Mouse (Mus musculus) cerebellum, postnatal 25 days (tissue): Measurements from ENCODE around the gene Mitf.

ENCODE experiments used
- DNase-seq, 2 experiments: peaks; one replicate each; pipeline ENCODE4 v3.0.0; 2021; ENCODE audit warnings: mixed read lengths in 2 of 2

Mitf gene

DNA sequence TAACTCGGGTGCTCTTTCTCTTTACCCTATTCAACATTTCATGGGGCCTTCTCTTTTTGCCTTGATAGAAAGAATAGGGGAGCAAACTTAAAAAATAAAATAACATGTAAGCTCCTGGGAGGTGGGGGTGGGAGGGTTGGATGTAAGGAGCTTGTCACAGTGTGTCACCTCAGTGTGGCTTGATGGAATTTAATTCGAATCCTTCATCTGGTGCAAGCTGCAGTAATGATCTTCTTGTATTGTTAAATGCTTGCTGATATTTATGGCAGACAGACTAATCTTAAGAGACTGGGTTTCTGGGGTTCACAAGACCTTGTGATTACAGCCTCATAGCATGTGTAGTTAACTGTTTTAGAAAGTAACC lies 144.0 kb downstream of the Mitf start:
- DNase-seq, result no peak

DNA sequence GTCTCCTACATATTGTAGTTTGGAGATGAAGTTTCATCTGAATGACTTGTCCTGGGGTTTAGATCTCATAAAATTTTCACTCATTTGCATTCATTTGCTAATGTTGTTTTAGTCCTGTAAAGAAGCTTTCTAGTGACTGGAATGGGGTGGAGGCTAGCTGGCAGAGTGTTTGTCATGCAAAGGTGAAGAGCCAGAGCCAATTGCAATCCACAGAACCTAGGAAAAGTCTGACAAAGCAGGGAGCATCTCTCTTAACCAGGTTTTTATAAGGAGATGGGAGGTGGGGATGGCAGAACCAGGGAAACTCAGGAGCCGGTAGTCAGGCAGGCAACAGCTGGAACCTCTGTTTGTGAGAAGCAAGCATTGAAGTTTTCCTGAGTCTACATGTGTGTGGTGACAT lies 144.9 kb downstream of the Mitf start:
- no peak for DNase-seq

DNA sequence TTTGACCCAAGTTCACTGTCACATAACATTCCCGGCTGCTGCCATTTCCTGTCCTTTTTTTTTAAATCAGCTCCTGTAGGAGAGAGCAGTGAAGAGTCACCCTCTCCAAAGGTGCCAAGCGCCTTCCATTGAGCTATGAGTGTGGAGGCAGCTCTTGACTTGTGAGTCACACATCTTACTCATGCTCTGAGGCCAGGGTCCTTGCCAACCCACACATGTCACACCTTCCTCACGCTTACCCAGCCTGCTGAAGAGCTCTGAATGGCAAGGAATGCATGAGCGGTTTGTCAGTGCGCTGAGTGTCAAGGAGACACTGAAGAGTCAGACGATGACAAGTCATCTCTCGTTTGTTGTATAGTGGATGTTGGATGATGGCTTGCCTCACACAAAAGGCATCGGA lies 146.0 kb downstream of the Mitf start:
- DNase-seq, result no peak

DNA sequence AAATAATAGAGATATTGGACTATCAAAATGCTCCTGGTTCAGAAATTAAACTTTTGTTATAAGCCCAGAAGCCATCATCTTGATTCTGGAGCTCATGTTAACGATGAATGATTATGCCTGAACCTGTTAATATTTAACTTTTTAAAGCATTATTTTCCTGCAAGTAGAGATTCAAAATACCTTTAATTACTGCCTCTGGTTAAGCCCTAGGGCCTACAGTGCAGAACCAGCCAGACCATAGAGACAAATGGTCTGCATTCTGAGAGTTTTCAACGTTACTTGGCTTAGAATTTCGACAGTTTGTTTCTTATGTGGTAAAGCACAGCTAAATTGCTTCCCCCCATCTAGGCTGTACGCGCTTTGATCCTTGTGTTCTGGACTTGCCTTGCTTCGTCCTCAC lies 149.3 kb downstream of the Mitf start:
- DNase-seq, result no peak

GRCm38 (mm10) chr6:97956636-97957035 lies 149.8 kb downstream of the Mitf start:
- no peak for DNase-seq

- DNase-seq, result no peak
Measured at GRCm38 (mm10) chr6:97958276-97958675, 151.4 kb downstream of the Mitf start.

DNA sequence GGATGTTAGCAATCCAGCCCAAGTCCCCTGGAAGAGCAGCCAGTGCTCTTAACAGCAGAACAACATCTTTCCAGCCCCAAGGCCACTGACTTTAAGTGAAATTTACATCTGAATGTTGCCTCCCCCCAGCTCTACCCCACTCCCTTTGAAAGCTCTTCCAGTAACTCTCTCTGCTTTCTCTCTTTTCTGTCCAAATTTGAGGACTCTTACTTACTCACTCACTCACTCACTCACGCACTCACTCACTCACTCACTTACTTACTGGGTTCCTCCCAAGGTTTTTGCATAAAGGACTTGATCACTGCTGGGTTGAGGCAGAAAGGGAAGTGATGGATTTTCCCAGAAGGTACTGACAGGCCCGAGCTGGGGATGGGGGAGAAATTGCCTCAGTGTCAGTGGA lies 154.9 kb downstream of the Mitf start:
- no peak for DNase-seq

DNA sequence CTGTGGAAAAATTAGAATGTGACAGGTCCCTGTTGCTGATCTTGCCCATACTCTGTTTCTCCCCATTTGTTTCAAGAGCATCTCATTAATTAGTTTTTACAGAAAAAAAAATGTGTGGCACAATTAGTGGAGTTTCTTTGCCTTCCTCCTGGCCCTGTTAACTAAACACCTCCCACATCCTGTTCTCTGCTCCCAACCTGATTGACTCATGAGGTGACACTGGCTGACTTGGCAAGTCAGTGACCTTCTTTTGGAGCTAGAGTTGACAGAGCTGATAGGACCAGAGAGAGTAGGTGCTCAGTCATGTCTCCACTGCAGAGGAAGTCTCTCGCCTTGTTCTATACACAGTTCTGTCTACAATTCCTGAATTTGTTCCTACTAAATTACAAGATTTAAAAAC lies 155.5 kb downstream of the Mitf start:
- DNase-seq, result no peak

DNA sequence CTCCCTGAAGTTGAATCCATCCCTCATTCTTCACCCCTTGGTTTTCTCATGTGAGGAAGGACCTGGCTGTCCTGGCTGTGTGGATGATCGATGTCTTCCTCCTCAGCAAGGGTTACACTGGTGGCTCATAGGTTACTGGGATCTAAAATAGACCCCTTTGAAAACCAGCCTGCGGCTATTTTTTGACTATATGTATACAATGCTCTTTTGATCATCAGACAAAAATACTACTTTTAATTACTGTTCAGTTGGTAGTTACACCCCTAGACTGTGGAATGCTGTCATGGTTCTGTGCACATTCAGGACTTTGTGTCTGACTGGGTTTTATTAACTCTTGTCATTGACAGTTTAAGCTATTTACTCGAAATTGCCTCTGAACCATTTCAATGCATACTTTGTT lies 157.9 kb downstream of the Mitf start:
- DNase-seq, result no peak

- no peak for DNase-seq
Measured at GRCm38 (mm10) chr6:97981668-97982067, 174.8 kb downstream of the Mitf start.

DNA sequence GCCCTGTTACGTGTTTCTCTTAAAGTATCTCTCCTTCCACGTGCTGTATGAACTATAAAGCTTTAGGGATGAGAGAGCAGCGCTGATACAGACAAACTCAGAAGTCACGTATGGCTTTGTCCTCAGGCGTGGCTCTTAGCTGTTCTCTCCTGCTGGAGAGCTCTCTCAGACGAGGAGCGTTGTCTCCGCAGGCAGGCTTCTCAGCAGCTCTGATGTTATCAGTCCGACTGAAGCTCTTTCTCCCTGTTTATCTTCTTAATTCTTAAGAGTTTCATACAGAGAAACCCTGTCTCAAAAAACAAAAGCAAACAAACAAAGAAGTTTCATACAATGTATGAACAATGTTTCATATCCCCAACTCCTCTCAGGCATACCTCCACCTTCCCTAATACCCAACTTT lies 178.8 kb downstream of the Mitf start:
- no peak for DNase-seq

- DNase-seq, result no peak
Measured at GRCm38 (mm10) chr6:97986417-97986816, 179.6 kb downstream of the Mitf start.

- DNase-seq, result no peak
Measured at GRCm38 (mm10) chr6:97993507-97993906, 186.7 kb downstream of the Mitf start.

DNA sequence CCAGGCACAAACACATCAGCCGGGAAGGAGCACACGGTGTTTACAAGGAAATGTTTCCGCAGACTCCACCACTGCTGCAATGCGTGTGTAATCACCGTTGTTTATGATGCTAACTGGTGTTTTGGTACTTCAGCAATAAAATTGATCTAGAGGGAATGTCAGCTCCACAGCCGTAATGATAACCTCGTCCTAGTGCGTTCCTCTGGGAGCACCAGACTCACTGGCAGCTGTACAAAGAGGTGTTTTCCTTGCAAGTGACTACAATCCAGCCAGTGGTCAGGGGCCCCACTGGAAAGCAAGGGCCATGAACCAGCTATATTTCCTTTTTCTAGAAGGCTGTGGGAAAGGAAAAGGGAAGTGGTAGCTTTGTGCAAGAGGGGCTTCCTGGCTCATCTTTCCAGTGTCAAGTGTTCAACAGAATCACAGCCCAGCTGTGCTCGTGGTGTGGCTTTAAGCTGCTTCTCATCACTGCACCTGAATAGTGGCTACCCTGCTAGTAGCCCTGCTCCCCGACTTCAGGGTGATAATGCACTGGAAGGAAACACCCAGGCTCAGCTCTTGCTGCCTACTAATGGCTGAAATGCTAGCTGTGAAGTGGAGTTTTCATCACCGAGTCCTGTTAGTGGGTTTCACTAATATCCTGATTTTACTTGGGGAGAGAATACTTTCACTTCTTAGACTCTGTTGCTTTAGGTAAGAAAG lies 188.9 kb downstream of the Mitf start:
- no peak for DNase-seq

DNA sequence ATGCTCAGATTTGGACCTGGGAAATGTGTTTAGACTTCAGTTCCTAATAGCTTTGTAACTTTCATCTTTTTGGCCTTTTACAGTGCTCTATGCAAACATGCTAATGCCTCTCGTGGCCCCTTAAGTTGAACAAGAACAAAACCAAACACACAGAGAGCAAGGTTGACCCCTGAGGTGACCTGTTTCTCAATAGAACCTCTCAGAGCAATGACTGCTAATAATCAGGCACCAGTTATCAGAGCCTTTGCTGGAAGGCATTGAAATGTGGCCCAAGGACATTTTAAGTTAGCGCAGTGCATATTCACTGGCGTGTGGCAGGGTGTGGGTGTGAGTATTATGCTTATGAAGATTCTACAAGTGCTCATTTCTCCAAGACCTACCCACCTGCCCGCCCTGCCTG lies 194.7 kb downstream of the Mitf start:
- DNase-seq, result no peak

DNA sequence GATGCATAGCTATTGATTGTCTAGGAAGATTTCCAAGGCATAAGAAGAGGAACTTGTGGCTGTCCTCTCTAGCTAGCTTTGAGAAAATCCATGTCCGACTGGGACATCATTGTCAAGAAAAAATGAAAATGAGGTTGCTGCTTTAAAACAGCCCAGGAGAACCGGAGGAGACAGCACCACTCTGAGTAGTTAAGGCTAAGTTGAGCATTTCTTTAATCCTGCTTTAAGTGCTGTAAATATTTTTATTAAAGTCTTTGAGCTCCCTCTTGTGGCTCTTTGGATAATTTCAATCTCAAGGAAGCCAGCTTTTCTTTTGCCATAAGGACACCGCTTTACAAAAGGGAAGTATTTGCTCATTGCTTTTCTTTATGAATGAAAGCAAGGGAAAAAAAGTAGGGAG lies 196.3 kb downstream of the Mitf start:
- DNase-seq, result peak; percentile 12 to 14

GRCm38 (mm10) chr6:98005566-98005965 lies 198.7 kb downstream of the Mitf start:
- peak; percentile 20 to 36 for DNase-seq

GRCm38 (mm10) chr6:98015066-98015465 lies 208.2 kb downstream of the Mitf start:
- DNase-seq, result no peak

- no peak for DNase-seq
Measured at GRCm38 (mm10) chr6:98015819-98016218, 209.0 kb downstream of the Mitf start.

DNA sequence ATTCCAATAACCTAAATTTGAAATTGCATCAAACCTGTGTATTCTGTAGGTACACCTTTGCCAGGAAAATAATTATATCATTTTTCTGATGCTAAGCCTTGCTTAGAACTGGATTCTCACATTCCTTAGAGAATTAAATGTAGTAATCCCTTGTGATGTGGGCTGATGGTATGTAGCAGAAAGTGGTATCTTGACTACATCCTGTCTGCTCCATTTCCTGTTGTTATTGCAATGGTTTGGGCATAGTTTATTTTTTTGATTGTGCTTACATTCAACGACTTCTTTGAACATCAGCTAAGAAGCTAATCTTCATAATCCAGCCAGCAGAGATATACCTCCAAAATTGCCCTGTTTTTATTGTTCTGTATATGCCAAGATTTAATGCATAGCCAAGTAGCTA lies 217.0 kb downstream of the Mitf start:
- DNase-seq, result no peak

GRCm38 (mm10) chr6:98038513-98038912 lies 231.7 kb downstream of the Mitf start:
- DNase-seq, result no peak

DNA sequence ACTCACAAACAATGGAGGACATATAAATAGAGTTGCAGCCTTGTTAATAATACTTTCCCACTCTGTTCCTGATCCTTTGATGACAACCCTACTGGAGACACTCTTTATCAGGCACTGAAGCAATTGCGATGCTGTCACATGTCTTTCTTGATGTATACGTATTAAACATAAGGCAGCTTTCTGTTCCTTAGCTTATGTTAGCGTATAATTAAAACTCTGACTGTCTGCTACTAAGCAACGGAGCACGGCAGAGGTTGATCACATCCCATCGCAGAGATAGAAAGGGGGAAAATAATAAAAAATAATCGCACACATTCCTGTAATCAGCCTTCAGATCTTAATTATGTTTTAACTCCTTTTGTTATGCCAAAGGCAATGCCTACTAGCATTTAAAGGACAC lies 234.9 kb downstream of the Mitf start:
- no peak for DNase-seq

- no peak for DNase-seq
Measured at GRCm38 (mm10) chr6:98046295-98047108, 239.7 kb downstream of the Mitf start.

DNA sequence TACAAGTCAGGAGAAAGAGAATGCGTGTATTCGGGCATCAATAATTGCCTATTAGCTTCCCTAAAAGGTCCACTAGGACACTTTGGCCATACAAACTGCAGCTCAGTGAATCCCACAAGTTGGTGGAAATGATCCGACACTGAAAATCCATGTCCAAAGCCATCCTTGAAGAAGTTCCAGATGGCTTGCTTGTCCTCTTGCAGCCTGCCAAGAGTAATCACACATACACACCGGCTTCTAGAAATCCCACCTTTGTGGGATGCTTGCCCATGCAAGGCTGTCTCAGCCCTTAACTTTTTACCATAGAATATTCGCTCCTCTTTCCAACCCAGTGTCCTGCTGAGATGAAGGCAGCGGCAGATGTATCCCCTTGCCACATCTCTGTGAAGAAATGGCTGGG lies 240.9 kb downstream of the Mitf start:
- DNase-seq, result no peak
